Mouse (Mus musculus) thymus, adult 2 months (tissue): ENCODE data around the gene Zmiz1. TPM values are rescaled to one million over a fixed set of nuclear protein-coding genes. Genes with fewer than 3 reads are reported as not detected.

ENCODE experiments used
- DNase-seq: peaks from one replicate; pipeline ENCODE4 v3.0.0; 2021
- H3K27ac ChIP-seq: fragments of 200-500 bp; 2 replicates; pipeline ENCODE4 v1.5.1; 2012; ENCODE audit warnings: low read length, control low read depth; ENCODE audit not compliant: control insufficient read depth, insufficient read depth
- H3K27me3 ChIP-seq: fragments of 200-500 bp; 2 replicates; pipeline ENCODE4 v1.6.1; 2012; ENCODE audit warnings: mild to moderate bottlenecking, low read length, moderate library complexity, mixed read lengths; ENCODE audit not compliant: control insufficient read depth, insufficient read depth
- H3K36me3 ChIP-seq: fragments of 200-500 bp; 2 replicates; pipeline ENCODE4 v1.6.1; 2012; ENCODE audit warnings: mild to moderate bottlenecking, low read length, moderate library complexity; ENCODE audit not compliant: control insufficient read depth, insufficient read depth
- H3K4me1 ChIP-seq: fragments of 200-500 bp; replicated peaks from 2 replicates; pipeline ENCODE4 v1.6.1; 2012; ENCODE audit warnings: low read length; ENCODE audit not compliant: control insufficient read depth, insufficient read depth
- H3K4me3 ChIP-seq: fragments of 200-500 bp; 2 replicates; pipeline ENCODE4 v1.5.1; 2012; ENCODE audit warnings: mild to moderate bottlenecking, low read length, control low read depth, moderate library complexity; ENCODE audit not compliant: control insufficient read depth, insufficient read depth
- CTCF ChIP-seq: fragments of 200-500 bp; IDR thresholded peaks from 2 replicates; pipeline ENCODE4 v1.5.1; 2012; ENCODE audit warnings: mild to moderate bottlenecking, control low read depth, low read length, moderate library complexity, borderline replicate concordance; ENCODE audit not compliant: control insufficient read depth, poor library complexity, insufficient read depth; ENCODE audit errors: extremely low read depth
- POLR2A ChIP-seq: fragments of 200-500 bp; IDR thresholded peaks from 2 replicates; pipeline ENCODE4 v1.6.1; 2012; ENCODE audit warnings: mild to moderate bottlenecking, low read length, control low read depth, moderate library complexity; ENCODE audit not compliant: control insufficient read depth, poor library complexity, insufficient read depth; ENCODE audit errors: extremely low read depth
- WGBS: fragments of 180-500 bp; shearing (Covaris S2); methylation state at CpG from one replicate; pipeline ENCODE4 v1.1.7; 2018; 5-methylcytosine and 5-hydroxymethylcytosine counted together
- polyA plus RNA-seq: library from polyadenylated mRNA; depleted of rRNA; stranded (reverse); fragments of >200 nt; gene quantifications from 2 replicates; pipeline ENCODE4 v1.2.3, GENCODE M21; 2012

The Zmiz1 gene
- polyA plus RNA-seq, 1 experiment: 58.9 TPM

DNA sequence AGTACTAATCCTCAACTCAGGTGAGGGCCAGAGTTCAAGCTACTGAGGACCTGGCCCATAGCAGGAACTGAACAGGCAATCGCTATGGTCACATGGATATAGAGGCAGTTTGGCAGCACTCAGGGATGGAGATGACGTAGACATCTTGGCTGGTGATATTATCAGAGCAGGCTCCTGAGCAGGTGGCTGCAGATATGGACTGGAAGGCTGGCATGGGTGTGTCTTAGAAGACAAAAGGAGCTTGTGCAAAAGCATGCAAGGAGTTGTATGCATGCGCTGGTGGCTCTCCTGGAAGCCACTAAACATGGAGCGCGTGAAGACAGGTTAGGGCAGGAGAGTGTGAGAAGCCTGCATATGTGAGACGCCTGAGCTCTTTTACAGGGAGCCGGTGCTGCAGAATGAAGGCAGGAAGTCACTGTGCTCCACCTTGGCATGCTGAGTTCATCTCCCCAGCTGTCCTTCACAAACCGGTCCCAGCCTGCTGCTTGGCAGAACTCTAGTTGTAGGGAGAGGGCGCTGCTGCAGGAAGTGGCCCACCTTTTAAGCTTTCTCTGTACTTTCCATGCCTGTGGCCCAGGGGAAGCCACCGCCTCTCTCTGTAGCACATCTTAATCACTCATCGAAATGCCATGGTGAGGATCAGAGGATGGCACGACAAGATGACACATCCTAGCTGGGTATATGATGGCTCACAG lies 4.8 kb upstream of the Zmiz1 start:
- TF ChIP-seq POLR2A (no peak), CTCF (0 out of 2 replicates have a peak, but pooled peaks have one; percentile 31)
- H3K36me3 ChIP-seq: no peaks in the 10 kb centered on the region
- 32% methylated on average over 12 of the region's 12 CpGs for WGBS
- H3K27me3 ChIP-seq: no peaks in the 10 kb centered on the region
- peak; percentile 74 for DNase-seq
- no peak overlapping the region for H3K4me3 ChIP-seq
- H3K27ac ChIP-seq: peak overlapping the region; percentile 22; the same call in 1 of the 2 replicates
- H3K4me1 ChIP-seq: peaks cover 35% of the 10 kb centered on the region

DNA sequence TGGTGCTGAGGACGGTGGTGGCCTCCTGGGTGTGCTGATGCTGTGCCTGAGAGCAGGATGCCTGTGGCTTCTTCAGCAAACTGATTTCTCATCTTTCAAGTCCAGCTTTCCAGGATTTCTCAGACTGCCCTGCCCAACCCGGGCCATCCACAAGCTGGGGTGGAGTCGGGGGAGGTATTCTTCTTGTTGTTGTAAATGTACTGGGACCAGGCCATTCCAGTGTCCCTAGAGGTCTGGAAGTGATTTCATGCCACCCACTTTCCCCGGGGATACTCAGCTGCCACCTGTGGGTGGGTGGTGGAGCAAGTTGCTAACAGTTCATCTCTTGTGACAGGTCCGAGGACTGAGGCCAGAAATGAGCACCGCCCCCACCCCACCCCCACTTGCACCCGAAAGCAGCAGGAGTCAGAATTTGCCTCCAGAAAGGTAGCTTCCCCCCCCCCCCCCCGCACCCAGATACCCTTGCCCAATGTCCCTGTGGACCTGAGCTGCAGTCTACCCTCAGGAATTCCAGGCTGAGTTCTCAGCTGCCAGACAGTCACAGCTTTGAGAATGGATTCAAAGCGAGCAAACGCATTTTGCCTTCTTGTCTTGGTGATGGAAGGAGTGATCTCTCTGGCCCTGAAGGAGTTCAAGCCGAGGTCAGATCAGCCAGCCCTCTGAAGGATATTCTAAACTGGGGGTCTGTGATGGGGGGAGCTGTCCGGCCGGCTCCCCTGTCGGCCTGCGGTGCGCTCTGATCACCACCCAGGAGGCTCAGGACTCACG lies 2.1 kb upstream of the Zmiz1 start:
- Histone ChIP-seq H3K36me3 (no peaks in the 10 kb centered on the region), H3K27me3 (no peaks in the 10 kb centered on the region), H3K4me1 (peaks cover 42% of the 10 kb centered on the region), H3K4me3 (peak overlapping the region; percentile 86), H3K27ac (no peak overlapping the region)
- no peak for TF ChIP-seq CTCF
- no peak for TF ChIP-seq POLR2A
- 26% methylated on average over 17 of the region's 17 CpGs for WGBS
- DNase-seq: no peak

DNA sequence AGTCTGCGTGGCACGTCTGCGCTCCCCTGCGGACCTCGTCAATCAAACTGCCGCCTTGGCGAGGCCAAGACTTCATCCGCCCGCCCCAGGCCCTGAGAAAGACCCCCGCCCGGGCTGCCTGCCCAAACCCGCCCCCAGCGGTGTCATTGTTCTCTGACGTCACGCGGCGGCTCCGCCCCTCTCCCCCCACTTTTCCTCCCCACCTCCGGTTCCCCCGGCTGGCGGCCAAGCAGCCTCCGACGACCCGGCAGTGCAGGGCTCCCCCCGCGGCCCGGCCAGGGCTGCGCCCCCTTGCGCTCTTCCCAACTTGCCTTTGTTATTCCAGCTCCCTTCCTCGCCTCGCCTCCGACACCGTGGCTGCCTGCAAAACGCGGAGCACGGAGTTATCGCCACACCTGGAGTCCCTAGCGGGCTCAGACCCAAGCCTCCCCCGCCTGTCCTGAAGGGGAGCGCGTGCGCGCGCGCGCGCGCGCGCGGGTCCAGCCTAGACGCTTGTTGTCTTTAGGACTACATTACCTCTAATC lies 1.5 kb upstream of the Zmiz1 start:
- DNase-seq: peak; percentile 95
- TF ChIP-seq CTCF: peak; percentile 65; the same call in 1 of the 2 replicates
- TF ChIP-seq POLR2A: peak; percentile 68
- peak overlapping the region; percentile 24; the same call in 1 of the 2 replicates for H3K27ac ChIP-seq
- H3K27me3 ChIP-seq: no peaks in the 10 kb centered on the region
- H3K4me3 ChIP-seq: peak overlapping the region; percentile 86
- H3K4me1 ChIP-seq: peaks cover 42% of the 10 kb centered on the region
- no peaks in the 10 kb centered on the region for H3K36me3 ChIP-seq
- under 1% methylated on average over 52 of the region's 52 CpGs for WGBS

DNA sequence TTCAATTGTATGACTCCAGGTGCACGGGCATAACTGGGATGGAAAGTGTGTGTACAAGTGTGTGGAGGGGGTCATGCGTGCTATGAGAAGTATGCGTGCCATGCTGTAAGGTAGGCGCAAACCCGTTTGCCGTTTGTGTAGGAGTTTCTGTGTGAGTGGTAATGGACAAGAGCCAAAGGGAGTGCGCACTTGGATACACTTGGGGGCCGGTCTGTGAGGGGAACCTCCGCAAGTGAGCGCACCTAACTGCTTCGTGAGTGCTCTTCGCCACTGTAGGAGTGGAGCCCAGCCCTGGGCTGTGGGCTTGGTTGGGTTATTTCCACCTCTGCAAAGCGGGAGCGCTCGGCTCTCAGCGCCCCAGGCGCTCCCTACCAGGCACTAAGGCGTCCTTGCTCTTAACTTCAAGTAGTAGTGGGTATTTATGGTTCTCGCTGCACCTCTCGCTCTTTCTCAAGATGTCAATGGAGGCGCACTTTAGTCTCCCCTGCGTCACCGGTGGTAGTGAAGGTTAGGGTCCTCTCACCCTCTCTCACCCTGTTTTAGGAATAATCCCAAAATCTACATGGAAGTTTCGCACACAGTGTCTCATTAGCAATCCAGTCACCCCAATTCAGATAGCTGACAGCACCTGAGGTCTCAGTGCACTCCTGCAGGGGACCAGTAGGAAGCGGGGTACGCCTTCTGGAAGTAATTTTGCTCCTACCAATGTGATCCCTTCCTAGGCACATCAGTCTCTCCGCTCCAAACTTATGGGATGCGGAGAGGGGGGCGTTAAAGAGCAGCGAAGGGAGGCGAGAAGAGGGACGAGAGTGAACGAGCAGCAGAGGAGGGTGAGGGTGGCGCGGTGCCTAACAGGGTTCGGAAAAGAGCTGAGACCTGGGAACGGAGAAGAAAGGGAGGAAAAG lies 622 bp upstream of the Zmiz1 start:
- Histone ChIP-seq H3K27ac (peak overlapping the region; percentile 24; the same call in 1 of the 2 replicates), H3K4me3 (peak overlapping the region; percentile 86), H3K4me1 (peaks cover 34% of the 10 kb centered on the region), H3K36me3 (no peaks in the 10 kb centered on the region), H3K27me3 (no peaks in the 10 kb centered on the region)
- WGBS: under 1% methylated on average over 37 of the region's 37 CpGs
- DNase-seq: peak; percentile 53
- peak; percentile 27; the same call in 1 of the 2 replicates for TF ChIP-seq CTCF
- no peak for TF ChIP-seq POLR2A

DNA sequence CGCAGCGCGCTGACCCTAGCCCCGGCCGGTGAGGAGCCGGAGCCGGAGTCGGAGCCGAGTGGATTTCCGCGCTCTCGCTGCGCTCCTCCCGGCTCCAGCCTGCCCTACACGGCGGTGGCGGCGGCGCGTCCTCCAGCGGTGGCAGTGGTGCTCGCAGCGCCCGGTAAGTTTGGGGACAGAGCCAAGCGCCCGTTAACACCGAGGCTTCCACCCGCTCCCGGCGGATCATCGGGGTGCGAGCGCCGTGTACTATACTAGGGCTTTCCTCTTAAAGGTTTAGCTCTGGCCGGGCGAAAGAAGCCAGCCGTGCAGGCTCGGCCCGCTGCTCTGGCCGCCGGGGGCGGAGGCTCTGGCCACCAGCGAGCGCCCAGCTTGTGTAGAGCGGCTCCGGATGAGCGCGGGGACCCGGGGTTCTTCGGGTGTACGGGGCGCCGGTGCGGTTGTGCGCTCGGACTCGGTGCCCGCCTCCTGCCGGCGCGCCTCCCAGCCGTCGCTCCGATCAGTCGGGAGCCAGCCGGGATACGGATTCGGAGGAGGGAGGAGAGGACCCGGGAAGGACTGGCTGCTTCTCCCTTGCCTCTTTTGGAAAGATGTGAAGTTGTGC lies 511 bp downstream of the Zmiz1 start:
- under 1% methylated on average over 69 of the region's 69 CpGs for WGBS
- peak overlapping the region; percentile 86 for H3K4me3 ChIP-seq
- no peaks in the 10 kb centered on the region for H3K36me3 ChIP-seq
- no peaks in the 10 kb centered on the region for H3K27me3 ChIP-seq
- H3K27ac ChIP-seq: peak overlapping the region; percentile 62
- TF ChIP-seq CTCF: peak; percentile 22; the same call in 1 of the 2 replicates
- TF ChIP-seq POLR2A: peak; percentile 9; the same call in 1 of the 2 replicates
- peak; percentile 78 for DNase-seq
- H3K4me1 ChIP-seq: peaks cover 29% of the 10 kb centered on the region
